Mouse (Mus musculus) B cell, adult 2 months (primary cell): ENCODE data around the gene Usp4.
A peak's percentile ranks its signal among the peaks of the same experiment; 100 is the strongest.

Source experiments
- DNase-seq, 2 experiments: peaks; one replicate each; pipeline ENCODE4 v3.0.0; 2022

Gene Usp4

DNA sequence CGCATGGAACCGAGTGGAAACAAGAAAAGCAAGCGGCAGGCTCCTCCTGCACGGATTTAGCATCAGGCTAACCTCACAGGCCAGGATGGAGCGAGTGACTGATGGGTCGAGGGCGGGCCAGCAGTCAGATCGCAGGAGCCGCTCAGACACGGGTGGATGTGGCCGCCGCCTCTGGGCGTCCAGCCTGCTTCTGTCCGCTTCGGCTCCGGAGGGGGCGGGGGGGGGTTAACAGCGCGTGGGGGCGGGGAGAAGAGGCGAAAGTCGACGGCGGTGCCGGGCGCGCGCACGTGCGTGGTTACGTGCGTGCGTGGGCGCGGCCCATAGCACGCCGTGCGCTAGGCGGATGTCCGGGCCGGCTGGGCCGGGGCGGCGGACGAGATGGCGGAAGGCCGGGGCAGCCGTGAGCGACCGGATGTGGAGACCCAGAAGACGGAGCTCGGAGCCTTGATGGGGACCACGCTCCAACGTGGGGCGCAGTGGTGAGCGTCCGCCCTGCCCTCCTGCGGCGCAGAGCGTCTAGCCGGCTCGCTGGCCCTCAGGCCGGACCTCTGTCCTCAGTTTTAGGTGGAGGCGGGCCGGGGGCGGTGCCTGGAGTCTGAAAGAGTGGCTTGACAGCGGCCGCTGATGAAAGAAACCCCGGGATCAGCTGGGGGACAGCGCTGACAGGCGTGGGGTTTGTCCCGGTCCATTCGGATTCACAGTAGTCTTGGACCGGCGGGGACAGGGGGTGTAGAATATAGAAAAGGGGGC is at the start of gene Usp4:
Gene Usp4, plus strand, starts transcription at position 314 of the 750 bp plus-strand sequence.
- DNase-seq = peak; percentile 87 to 89

DNA sequence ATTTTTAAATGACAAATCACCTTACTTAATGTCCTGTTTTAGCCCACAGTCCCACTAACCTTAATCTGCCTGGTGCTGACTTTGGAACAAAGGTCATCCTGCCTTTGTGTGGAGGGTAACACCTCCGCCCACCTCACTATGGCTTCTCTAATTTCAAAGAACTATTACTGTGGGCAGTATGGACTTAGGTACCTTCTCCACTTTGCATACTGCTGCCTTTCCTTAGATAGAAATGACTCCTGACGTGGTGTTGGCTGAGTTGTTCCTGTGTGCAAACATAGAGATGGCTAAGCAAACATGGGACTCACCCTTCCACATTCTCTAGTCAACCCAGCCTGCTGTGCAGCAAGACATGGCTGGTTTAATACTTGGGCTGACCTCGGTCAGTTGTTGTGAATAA is 45.8 kb upstream of the Usp4 start:
- no peak for DNase-seq

DNA sequence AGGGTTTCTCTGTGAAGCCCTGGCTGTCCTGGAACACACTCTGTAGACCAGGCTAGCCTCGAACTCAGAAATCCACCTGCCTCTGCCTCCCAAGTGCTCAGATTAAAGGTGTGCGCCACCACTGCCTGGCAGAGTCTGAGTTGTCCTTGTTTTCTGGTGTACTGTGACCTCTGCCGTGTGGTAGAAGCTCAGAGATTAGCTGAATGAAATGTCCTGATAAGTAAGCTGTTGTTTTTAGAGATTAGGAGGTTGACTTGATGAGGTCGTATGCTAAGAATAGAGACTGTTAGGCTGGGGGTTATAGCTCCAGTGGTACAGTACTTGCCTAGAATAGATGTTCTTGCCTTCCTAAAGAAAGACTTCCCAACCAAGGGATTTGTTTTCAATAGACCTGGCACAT is 42.9 kb upstream of the Usp4 start:
- no peak for DNase-seq

- peak in 1 of 2 experiments; percentile 15 for DNase-seq
Measured at GRCm38 (mm10) chr9:108305170-108305569, 42.5 kb upstream of the Usp4 start.

GRCm38 (mm10) chr9:108305629-108306520 is 41.8 kb upstream of the Usp4 start, which contains the start of the genes Rhoa and Tcta:
Rhoa (plus strand) TSS chr9:108306129.
Tcta (minus strand) TSS chr9:108306160.
- peak; percentile 95 to 98 for DNase-seq

GRCm38 (mm10) chr9:108306571-108306980 is 41.1 kb upstream of the Usp4 start:
- peak; percentile 90 to 92 for DNase-seq

- DNase-seq = peak in 1 of 2 experiments; percentile 16
Measured at GRCm38 (mm10) chr9:108307021-108307807, 40.4 kb upstream of the Usp4 start.

DNA sequence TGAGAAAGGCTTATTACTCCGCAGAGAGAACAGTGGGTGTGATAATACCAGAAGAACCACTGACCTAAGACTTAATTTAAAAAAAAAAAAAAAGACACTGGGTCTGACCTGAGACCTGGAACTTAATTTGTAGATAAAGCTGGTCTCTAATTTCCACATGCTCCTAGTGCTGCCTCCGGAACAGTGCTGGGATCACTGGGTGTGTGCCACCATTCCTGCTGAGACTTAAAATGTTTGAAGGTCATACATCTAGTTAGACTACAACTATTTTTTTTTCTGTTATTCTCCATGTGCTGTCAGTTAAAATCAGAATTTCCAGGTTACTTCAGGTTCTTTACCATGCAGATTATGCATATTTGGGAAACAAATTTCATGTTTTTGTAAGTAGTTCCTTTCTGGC is 39.5 kb upstream of the Usp4 start:
- no peak for DNase-seq

- peak; percentile 40 to 41 for DNase-seq
Measured at GRCm38 (mm10) chr9:108317572-108317971, 30.1 kb upstream of the Usp4 start.

DNA sequence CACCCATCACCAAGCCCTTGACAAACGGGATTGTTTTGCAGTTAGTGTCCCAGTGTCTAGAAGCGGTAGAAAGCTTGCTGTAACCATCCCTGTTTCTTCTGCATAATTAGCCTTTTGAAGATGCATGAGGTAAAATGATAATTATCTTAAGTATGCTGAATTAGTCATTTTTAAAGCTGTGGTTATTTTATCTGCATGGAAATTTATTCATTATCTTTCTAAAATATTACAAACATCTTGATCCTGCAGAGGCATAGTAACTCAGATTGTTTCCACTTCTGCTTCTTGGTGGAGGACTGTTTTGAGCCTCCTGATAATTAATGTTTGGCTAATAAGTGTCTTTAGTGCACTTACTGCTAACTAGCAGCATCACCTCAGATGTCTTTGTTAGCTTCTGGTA is 29.2 kb upstream of the Usp4 start:
- no peak for DNase-seq

DNA sequence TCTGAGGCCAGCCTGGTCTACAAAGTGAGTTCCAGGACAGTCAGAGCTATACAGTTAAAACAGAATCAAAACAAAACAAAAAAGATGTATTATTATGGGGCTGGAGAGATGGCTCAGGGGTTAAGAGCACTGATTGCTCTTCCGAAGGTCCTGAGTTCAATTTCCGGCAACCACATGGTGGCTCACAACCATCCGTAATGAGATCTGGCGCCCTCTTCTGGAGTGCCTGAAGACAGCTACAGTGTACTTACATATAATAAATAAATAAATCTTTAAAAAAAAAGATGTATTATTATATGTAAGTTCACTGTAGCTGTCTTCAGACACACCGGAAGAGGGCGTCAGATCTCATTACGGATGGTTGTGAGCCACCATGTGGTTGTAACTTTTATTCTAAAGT is 25.6 kb upstream of the Usp4 start:
- peak in 1 of 2 experiments; percentile 23 for DNase-seq

DNA sequence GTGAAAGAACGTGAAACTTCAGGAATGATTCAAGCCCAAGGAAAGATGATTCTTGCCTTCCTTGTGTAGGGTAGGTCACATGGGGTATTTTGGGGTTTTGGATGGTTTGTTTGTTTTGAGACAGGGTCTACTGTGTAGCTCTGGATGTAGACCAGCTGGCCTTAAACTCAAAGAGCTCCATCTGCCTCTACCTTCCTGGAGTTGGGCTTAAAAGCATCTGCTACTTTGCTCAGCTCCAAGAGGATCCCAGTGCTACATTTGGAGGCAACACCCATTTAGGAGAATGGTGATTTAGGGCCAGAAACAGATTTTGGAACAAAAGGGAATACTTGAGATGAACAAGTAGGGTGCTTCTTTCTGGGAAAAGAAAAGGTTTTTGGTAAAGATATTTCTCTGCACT is 22.9 kb upstream of the Usp4 start:
- no peak for DNase-seq

DNA sequence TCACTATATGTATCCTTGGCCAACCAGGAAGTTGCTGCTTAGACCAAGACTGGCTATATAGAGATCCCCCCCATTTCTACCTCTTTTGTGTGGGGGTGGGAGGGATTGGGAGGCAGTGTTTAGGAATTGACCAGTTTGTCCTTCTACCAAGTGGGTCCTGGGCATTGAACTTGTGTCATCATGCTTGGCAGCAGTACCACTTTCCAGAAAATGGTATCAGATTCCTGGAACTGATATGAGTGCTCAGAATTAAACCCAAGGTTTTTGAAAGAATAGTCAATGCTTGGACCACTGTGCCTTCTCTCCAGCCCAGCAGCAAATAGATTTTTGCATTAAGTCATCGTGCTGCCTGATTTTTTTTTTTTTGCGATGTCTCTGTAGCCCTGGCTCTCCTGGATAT is 21.8 kb upstream of the Usp4 start:
- DNase-seq = no peak

- DNase-seq = no peak
Measured at GRCm38 (mm10) chr9:108337848-108338550, 9.7 kb upstream of the Usp4 start.

DNA sequence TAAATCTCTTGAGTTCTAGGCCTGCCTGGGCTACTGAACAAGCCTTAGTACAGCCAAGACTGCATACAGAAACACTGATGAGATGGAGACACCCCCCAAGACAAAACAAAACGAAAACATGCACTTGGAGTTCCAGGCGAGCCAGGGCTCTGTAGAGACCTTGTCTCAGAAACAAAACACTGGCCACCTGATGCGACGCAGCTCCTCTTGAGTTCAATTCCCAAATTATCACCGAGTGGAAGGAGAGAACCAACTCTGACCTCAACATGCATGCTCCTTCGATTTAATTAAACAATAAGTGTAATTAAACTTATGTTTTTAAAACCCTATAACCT is 9.1 kb upstream of the Usp4 start:
- no peak for DNase-seq

DNA sequence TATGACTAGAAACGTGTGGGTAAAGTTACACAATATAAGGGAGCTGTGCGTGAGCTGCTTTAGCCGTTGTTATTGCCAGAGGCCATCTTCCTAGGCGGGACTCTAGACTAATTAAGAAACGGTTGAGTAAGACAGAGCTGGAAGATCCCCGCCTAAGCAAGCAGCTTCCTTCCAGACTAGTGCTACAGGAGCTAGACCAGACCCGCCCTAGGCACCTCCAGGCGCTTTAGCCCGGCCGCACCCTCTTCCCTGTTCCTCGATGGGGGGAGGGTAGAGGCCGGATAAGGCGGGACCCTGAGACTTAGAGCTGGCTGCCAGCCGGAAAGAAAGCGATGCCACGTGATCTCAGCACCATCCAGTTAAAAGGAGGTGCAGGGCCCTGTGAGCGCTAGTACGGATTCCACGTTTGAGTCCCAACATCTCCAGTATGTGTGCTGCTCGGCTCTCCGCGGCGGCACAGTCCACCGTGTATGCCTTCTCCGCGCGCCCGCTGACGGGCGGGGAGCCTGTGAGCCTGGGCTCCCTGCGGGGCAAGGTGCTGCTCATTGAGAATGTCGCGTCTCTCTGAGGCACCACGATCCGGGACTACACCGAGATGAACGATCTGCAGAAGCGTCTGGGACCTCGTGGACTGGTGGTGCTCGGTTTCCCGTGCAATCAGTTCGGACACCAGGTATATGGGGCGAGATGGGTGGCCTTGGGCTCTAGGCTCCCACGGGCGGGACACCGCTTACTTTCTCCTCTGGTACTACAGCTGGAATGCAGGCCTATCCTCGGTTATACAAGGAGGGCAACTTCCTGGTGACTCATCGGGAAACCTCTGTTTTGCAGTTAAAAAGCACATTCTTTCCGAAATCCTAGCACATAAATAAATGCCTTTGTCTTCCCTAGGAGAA is 8.5 kb upstream of the Usp4 start, which contains the start of gene Gpx1:
Gene Gpx1, plus strand, starts transcription at position 18 of the 896 bp plus-strand sequence.
- peak; percentile 87 to 89 for DNase-seq

- DNase-seq = no peak
Measured at GRCm38 (mm10) chr9:108339886-108340257, 7.8 kb upstream of the Usp4 start.

- DNase-seq = peak; percentile 72 to 75
Measured at GRCm38 (mm10) chr9:108340258-108341138, 7.2 kb upstream of the Usp4 start.

DNA sequence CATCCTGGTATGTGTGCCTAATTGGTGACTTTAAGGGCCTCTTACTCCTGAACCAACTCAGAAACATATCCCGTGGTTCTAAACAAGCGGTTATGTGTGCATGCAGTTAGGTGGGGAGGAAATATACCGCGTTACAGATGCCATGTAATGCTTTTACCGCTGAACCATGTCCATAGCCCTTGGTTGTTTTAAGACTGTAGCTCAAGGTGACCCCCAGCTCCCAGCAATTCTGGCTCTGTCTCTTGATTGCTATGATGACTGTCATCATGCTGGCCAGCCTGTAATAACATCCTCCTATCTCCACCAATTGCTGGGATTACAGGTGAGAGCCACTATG is 6.5 kb upstream of the Usp4 start:
- DNase-seq = no peak

DNA sequence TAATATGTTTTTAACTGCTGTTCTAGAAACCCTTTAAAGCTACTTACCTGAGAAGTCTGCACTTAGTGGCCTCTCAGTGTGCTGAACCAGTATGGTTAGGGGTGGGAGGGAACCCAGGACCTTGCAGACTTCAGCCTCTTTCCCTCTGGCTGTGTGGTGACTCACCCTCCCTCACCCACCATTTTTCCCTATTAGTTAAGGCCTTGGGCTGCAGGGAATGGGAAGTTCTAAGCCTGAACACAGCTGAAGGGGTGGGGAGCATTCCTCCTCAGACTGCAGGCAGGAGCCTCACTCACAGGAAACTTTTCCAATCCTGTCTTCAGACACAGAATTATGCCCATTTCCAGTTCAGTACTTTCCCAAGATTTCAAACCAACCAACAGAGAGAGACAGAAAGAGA is 5.9 kb upstream of the Usp4 start:
- DNase-seq = no peak
